Mouse (Mus musculus): ENCODE measurements around the gene Hpgd.

GRCm38 (mm10) chr8:56313622-56314021, 19.2 kb downstream of the Hpgd start:
- TF ChIP-seq CTCF (IDR thresholded peaks at IDR 0.05; ENCODE audit: low read depth, low read length) = no peak
- TF ChIP-seq GATA1 (IDR thresholded peaks at IDR 0.05; ENCODE audit: borderline replicate concordance, low read length) = no peak
- TF ChIP-seq POLR2AphosphoS5 (IDR thresholded peaks at IDR 0.05; ENCODE audit: insufficient replicate concordance, low read depth, low read length) = no peak
- no peak for TF ChIP-seq TAL1 (conservative IDR thresholded peaks at IDR 0.05; ENCODE audit: low read depth, low read length)
